Mouse (Mus musculus) cortical plate, adult 2 months (tissue): Measurements from ENCODE around the gene Cd69. TPM values are rescaled to one million over a fixed set of nuclear protein-coding genes. Genes with fewer than 3 reads are reported as not detected.

ENCODE experiments used
- H3K27ac ChIP-seq: fragments of 200-500 bp; 2 replicates; pipeline ENCODE4 v1.5.1; 2012; ENCODE audit warnings: low read length, control low read depth, inconsistent platforms; ENCODE audit not compliant: insufficient read depth
- H3K4me1 ChIP-seq: fragments of 200-500 bp; 2 replicates; pipeline ENCODE4 v1.6.1; 2011; ENCODE audit warnings: low read length; ENCODE audit not compliant: control insufficient read depth, insufficient read depth
- H3K4me3 ChIP-seq: fragments of 200-500 bp; 2 replicates; pipeline ENCODE4 v1.5.1; 2011; ENCODE audit warnings: mild to moderate bottlenecking, low read length, control low read depth; ENCODE audit not compliant: insufficient read depth
- CTCF ChIP-seq: fragments of 200-500 bp; IDR thresholded peaks from 2 replicates; pipeline ENCODE4 v1.5.1; 2011; ENCODE audit warnings: mild to moderate bottlenecking, control low read depth, low read length; ENCODE audit not compliant: insufficient read depth; ENCODE audit errors: extremely low read depth
- POLR2A ChIP-seq: fragments of 200-500 bp; IDR thresholded peaks from 2 replicates; pipeline ENCODE4 v1.6.1; 2011; ENCODE audit warnings: mild to moderate bottlenecking, low read length, control low read depth; ENCODE audit not compliant: insufficient read depth; ENCODE audit errors: extremely low read depth
- polyA plus RNA-seq: library from polyadenylated mRNA; depleted of rRNA; stranded (reverse); fragments of >200 nt; gene quantifications from 2 replicates; pipeline ENCODE4 v1.2.3, GENCODE M21; 2012; rRNA removed

The Cd69 gene
- polyA plus RNA-seq, 1 experiment, result not detected

DNA sequence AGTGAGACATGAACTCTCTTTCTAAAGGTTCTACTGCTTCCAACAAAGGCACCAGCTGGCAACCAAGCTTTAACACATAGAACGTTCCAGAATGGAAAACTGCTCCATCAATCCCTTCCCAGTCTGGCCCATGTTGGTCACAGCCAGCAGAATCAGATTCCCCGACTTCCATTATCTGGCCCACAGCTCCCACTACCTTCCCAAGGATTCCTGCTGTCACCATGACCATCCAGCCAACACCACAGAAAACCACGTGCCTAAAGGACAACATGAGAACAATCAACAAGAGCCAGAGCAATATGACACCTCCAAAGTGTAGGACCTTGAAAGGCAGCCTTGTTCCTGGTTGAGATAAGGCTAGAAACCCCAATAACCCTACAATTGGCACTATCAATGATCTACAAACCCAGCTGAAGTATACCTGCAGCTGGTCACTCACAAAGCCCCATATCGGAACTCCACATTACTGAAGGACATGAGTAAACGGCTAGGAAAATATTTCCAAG lies 57.0 kb downstream of the Cd69 start:
- TF ChIP-seq CTCF, result no peak
- no peak for TF ChIP-seq POLR2A
- no peak overlapping the region for H3K27ac ChIP-seq

More for the DNA sequence above, 57.0 kb downstream of the Cd69 start:
- Histone ChIP-seq H3K4me1 (no peaks in the 10 kb centered on the region), H3K4me3 (no peak overlapping the region)

Other genes starting within 250 kb of the Cd69 start
- 0.09 TPM in 1 of 2 replicates, not detected in the other for gene Klrb1f, start 229.5 kb downstream of the Cd69 start, polyA plus RNA-seq
- gene Clec2e, start 174.5 kb downstream of the Cd69 start, polyA plus RNA-seq, result not detected in 2 replicates
- gene Clec2d, start 94.8 kb downstream of the Cd69 start, polyA plus RNA-seq, result 15.6 and 16.0 TPM in 2 replicates
- not detected in 2 replicates for gene 4922502D21Rik, start 56.4 kb upstream of the Cd69 start, polyA plus RNA-seq
- gene Clec12a, start 67.3 kb upstream of the Cd69 start, polyA plus RNA-seq, result 0.23 and 0.63 TPM in 2 replicates
- gene Clec12b, start 110.4 kb upstream of the Cd69 start, polyA plus RNA-seq, result 0.06 and 0.19 TPM in 2 replicates
- gene Clec1b, start 121.9 kb upstream of the Cd69 start, polyA plus RNA-seq, result 0.10 TPM in 1 of 2 replicates, not detected in the other
- gene Clec9a, start 133.4 kb upstream of the Cd69 start, polyA plus RNA-seq, result not detected in 2 replicates
- 0.47 and 0.73 TPM in 2 replicates for gene Clec1a, start 176.6 kb upstream of the Cd69 start, polyA plus RNA-seq
- not detected in 2 replicates for gene Olr1, start 231.7 kb upstream of the Cd69 start, polyA plus RNA-seq
- gene Tmem52b, start 237.1 kb upstream of the Cd69 start, polyA plus RNA-seq, result not detected in 2 replicates